Mouse (Mus musculus): Measurements from ENCODE around the gene M1ap. TPM values are rescaled to one million over a fixed set of nuclear protein-coding genes. Genes with fewer than 3 reads are reported as not detected.

The M1ap gene
- polyA plus RNA-seq, 1 experiment: 8.8 TPM

- H3K9me3 ChIP-seq (ENCODE audit: control insufficient read depth, low read length): no peaks in the 10 kb centered on the region
- no peaks in the 10 kb centered on the region for H3K4me1 ChIP-seq (ENCODE audit: control insufficient read depth)
- H3K36me3 ChIP-seq (ENCODE audit: control insufficient read depth): no peaks in the 10 kb centered on the region
- TF ChIP-seq GATA1 (IDR thresholded peaks at IDR 0.05; ENCODE audit: low read length) (no peak), TAL1 (IDR thresholded peaks at IDR 0.05; ENCODE audit: low read length) (no peak)
- H3K4me3 ChIP-seq (replicated peaks): no peak overlapping the region
- H3K27me3 ChIP-seq (ENCODE audit: control insufficient read depth): no peaks in the 10 kb centered on the region
These were observed 21.7 kb upstream of the M1ap start for GRCm38 (mm10) chr6:82925005-82925404.

- Histone ChIP-seq H3K36me3 (ENCODE audit: control insufficient read depth) (no peaks in the 10 kb centered on the region), H3K4me1 (ENCODE audit: control insufficient read depth) (no peaks in the 10 kb centered on the region), H3K27me3 (ENCODE audit: control insufficient read depth) (peaks cover 3% of the 10 kb centered on the region; the same call in 1 of the 2 replicates), H3K9me3 (ENCODE audit: control insufficient read depth, low read length) (no peaks in the 10 kb centered on the region), H3K4me3 (replicated peaks) (no peak overlapping the region)
- TF ChIP-seq GATA1 (IDR thresholded peaks at IDR 0.05; ENCODE audit: low read length) (no peak), TAL1 (IDR thresholded peaks at IDR 0.05; ENCODE audit: low read length) (no peak)
These were observed 20.6 kb upstream of the M1ap start for GRCm38 (mm10) chr6:82926106-82926505.

- no peak overlapping the region for H3K4me3 ChIP-seq (replicated peaks)
- H3K9me3 ChIP-seq (ENCODE audit: control insufficient read depth, low read length): no peaks in the 10 kb centered on the region
- no peaks in the 10 kb centered on the region for H3K36me3 ChIP-seq (ENCODE audit: control insufficient read depth)
- TF ChIP-seq TAL1 (IDR thresholded peaks at IDR 0.05; ENCODE audit: low read length): no peak
- no peak for TF ChIP-seq GATA1 (IDR thresholded peaks at IDR 0.05; ENCODE audit: low read length)
- peaks cover 3% of the 10 kb centered on the region; the same call in 1 of the 2 replicates for H3K27me3 ChIP-seq (ENCODE audit: control insufficient read depth)
- H3K4me1 ChIP-seq (ENCODE audit: control insufficient read depth): no peaks in the 10 kb centered on the region
These were observed 20.2 kb upstream of the M1ap start for GRCm38 (mm10) chr6:82926528-82926927.

- Histone ChIP-seq H3K4me3 (replicated peaks) (no peak overlapping the region), H3K4me1 (ENCODE audit: control insufficient read depth) (no peaks in the 10 kb centered on the region), H3K9me3 (ENCODE audit: control insufficient read depth, low read length) (no peaks in the 10 kb centered on the region), H3K36me3 (ENCODE audit: control insufficient read depth) (no peaks in the 10 kb centered on the region), H3K27me3 (ENCODE audit: control insufficient read depth) (peaks cover 3% of the 10 kb centered on the region)
- TF ChIP-seq TAL1 (IDR thresholded peaks at IDR 0.05; ENCODE audit: low read length): no peak
- TF ChIP-seq GATA1 (IDR thresholded peaks at IDR 0.05; ENCODE audit: low read length): no peak
These were observed 19.1 kb upstream of the M1ap start for GRCm38 (mm10) chr6:82927617-82928016.

- Histone ChIP-seq H3K4me3 (replicated peaks) (no peak overlapping the region), H3K4me1 (ENCODE audit: control insufficient read depth) (peaks cover 5% of the 10 kb centered on the region), H3K9me3 (ENCODE audit: control insufficient read depth, low read length) (no peaks in the 10 kb centered on the region), H3K36me3 (ENCODE audit: control insufficient read depth) (no peaks in the 10 kb centered on the region), H3K27me3 (ENCODE audit: control insufficient read depth) (peaks cover 31% of the 10 kb centered on the region)
- TF ChIP-seq GATA1 (IDR thresholded peaks at IDR 0.05; ENCODE audit: low read length) (no peak), TAL1 (IDR thresholded peaks at IDR 0.05; ENCODE audit: low read length) (no peak)
These were observed 12.0 kb upstream of the M1ap start for GRCm38 (mm10) chr6:82934616-82935230.

GRCm38 (mm10) chr6:82939167-82939912 is 7.4 kb upstream of the M1ap start, which contains the start of gene Sema4f:
TSS of gene Sema4f (minus strand) at chr6:82939769.
- Histone ChIP-seq H3K36me3 (ENCODE audit: control insufficient read depth) (no peaks in the 10 kb centered on the region), H3K27me3 (ENCODE audit: control insufficient read depth) (peaks cover 43% of the 10 kb centered on the region), H3K4me1 (ENCODE audit: control insufficient read depth) (peaks cover 5% of the 10 kb centered on the region), H3K9me3 (ENCODE audit: control insufficient read depth, low read length) (no peaks in the 10 kb centered on the region), H3K4me3 (replicated peaks) (no peak within 1 kb of the TSS)
- TF ChIP-seq GATA1 (IDR thresholded peaks at IDR 0.05; ENCODE audit: low read length) (no peak), TAL1 (IDR thresholded peaks at IDR 0.05; ENCODE audit: low read length) (no peak)

GRCm38 (mm10) chr6:82940765-82941164 is 5.9 kb upstream of the M1ap start:
- peaks cover 43% of the 10 kb centered on the region for H3K27me3 ChIP-seq (ENCODE audit: control insufficient read depth)
- H3K9me3 ChIP-seq (ENCODE audit: control insufficient read depth, low read length): no peaks in the 10 kb centered on the region
- no peaks in the 10 kb centered on the region for H3K36me3 ChIP-seq (ENCODE audit: control insufficient read depth)
- TF ChIP-seq TAL1 (IDR thresholded peaks at IDR 0.05; ENCODE audit: low read length) (no peak), GATA1 (IDR thresholded peaks at IDR 0.05; ENCODE audit: low read length) (no peak)
- H3K4me1 ChIP-seq (ENCODE audit: control insufficient read depth): peaks cover 5% of the 10 kb centered on the region
- H3K4me3 ChIP-seq (replicated peaks): no peak overlapping the region

GRCm38 (mm10) chr6:82945750-82946149 is 952 bp upstream of the M1ap start:
- H3K36me3 ChIP-seq (ENCODE audit: control insufficient read depth): no peaks in the 10 kb centered on the region
- no peaks in the 10 kb centered on the region for H3K9me3 ChIP-seq (ENCODE audit: control insufficient read depth, low read length)
- H3K27me3 ChIP-seq (ENCODE audit: control insufficient read depth): peaks cover 5% of the 10 kb centered on the region
- TF ChIP-seq TAL1 (IDR thresholded peaks at IDR 0.05; ENCODE audit: low read length) (no peak), GATA1 (IDR thresholded peaks at IDR 0.05; ENCODE audit: low read length) (no peak)
- no peak overlapping the region for H3K4me3 ChIP-seq (replicated peaks)
- H3K4me1 ChIP-seq (ENCODE audit: control insufficient read depth): no peaks in the 10 kb centered on the region

GRCm38 (mm10) chr6:82956553-82957251 is 10.0 kb downstream of the M1ap start:
- no peak overlapping the region for H3K4me3 ChIP-seq (replicated peaks)
- no peaks in the 10 kb centered on the region for H3K36me3 ChIP-seq (ENCODE audit: control insufficient read depth)
- TF ChIP-seq GATA1 (IDR thresholded peaks at IDR 0.05; ENCODE audit: low read length): no peak
- no peak for TF ChIP-seq TAL1 (IDR thresholded peaks at IDR 0.05; ENCODE audit: low read length)
- no peaks in the 10 kb centered on the region for H3K4me1 ChIP-seq (ENCODE audit: control insufficient read depth)
- H3K27me3 ChIP-seq (ENCODE audit: control insufficient read depth): no peaks in the 10 kb centered on the region
- H3K9me3 ChIP-seq (ENCODE audit: control insufficient read depth, low read length): no peaks in the 10 kb centered on the region

Measured in erythroblast, embryonic 14.5 days (primary cell).